Mouse (Mus musculus) CD4-positive helper T cell, adult 2 months (primary cell): ENCODE results near the gene Itpkc.

Experiments used
- DNase-seq: peaks from one replicate; pipeline ENCODE4 v3.0.0-alpha.2; 2012; ENCODE audit warnings: low read depth, missing footprints, low spot score

Gene Itpkc

GRCm38 (mm10) chr7:27228281-27228821 is at the start of gene Itpkc:
Itpkc (minus strand) TSS chr7:27228661.
- peak; percentile 96 for DNase-seq

DNA sequence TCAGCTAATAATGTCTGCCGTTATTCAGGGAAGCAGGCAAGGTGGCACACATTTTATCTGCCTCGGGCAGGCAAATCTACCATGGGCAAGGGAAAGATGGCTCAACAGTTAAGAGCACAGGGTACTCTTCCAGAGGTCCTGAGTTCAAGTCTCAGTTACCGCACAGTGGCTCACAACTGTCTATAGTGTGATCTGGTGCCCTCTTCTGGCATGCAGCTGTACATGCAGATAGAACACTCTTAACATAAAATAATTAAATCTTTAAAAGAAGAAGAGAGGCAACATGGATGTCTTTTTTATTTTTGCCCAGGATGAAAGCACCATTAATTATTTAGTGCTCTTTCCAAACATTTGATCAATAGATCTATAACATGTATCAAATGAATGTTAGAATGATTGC is 48.7 kb upstream of the Itpkc start:
- peak; percentile 23 for DNase-seq

- no peak for DNase-seq
Measured at GRCm38 (mm10) chr7:27276021-27276420, 47.6 kb upstream of the Itpkc start.

DNA sequence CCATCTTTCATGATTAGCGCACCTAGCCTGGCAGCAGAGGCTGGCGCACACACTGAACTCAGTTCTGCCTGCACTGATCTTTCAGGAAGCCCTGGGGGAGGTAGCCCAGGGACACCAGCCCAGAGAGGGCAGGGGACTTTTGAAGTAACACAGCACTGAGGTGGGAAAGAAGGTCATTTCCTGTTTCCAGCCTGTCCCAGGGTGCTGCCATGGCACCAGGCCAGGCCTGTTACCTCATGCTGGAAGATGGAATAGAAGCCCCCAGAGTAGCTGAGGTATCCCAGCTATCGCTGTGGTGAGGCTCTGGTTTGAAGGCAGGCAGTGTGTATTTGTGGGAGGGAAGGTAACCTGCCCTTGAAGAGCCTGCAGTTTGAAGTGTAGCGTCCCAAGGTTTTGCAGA is 46.5 kb upstream of the Itpkc start:
- DNase-seq: no peak

- peak; percentile 44 for DNase-seq
Measured at GRCm38 (mm10) chr7:27273739-27274351, 45.4 kb upstream of the Itpkc start.

DNA sequence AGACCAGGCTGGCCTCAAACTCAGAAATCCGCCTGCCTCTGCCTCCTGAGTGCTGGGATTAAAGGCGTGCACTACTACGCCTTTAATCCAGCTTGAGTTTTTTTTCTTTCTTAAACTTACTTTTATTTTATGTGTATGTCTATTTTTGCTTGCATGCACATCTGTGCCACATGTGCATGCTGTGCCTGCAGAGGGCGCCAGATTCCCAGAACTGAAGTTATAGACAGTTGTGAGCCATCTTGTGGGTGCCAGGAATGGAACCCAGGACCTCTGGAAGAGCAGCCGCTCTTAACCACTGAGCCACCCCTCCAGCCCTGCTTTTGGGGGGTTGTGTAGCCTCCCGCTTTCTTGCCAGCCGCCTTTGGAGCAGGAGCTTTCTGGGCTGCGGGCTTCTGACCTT is 43.0 kb upstream of the Itpkc start:
- DNase-seq: no peak

DNA sequence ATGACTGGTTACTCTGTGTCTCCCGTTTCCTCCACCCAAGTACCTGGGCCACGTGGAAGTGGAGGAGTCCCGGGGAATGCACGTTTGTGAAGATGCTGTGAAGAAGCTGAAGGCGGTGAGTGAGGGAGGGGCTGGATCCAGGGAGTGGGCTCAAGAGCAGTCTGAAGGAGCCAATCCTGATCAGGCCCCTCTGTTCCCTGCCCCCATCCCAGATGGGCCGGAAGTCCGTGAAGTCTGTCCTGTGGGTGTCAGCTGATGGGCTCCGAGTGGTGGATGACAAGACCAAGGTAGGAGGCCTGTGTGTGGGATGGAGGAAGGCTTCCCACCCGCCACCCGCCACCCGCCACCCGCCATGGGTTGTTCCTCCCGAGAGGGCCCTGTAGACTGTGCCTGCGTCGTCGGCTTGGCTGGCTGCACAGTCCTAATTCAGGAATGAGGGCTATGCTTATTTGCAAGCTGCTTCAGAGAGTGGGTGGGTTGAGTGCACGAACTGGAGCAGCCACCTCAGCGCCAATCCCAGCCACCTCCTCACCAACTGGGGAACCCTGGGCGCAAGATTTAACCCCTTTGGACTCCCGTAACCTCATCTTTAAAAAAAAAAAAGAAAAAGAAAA is 38.2 kb upstream of the Itpkc start:
- DNase-seq: no peak

- DNase-seq: no peak
Measured at GRCm38 (mm10) chr7:27264761-27265160, 36.3 kb upstream of the Itpkc start.

DNA sequence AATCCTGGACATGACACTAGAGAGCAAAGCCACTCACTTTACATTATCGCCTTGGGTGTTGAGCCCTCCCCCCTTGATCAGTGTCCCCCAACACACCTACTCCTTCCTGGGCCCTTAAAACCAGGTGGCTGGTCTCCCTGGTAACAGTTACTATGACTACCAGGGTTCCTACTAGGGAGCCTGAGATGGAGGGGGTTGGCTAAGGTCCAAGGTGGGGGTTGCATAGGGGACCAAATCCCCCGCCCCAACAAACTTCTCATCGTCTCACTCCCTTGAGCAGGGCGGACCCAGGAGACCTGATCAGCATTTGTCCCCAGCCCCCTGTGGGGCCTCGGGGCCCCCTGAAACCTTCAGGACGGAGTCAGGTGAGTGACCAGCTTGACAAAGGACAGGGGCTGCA is 33.4 kb upstream of the Itpkc start:
- no peak for DNase-seq

DNA sequence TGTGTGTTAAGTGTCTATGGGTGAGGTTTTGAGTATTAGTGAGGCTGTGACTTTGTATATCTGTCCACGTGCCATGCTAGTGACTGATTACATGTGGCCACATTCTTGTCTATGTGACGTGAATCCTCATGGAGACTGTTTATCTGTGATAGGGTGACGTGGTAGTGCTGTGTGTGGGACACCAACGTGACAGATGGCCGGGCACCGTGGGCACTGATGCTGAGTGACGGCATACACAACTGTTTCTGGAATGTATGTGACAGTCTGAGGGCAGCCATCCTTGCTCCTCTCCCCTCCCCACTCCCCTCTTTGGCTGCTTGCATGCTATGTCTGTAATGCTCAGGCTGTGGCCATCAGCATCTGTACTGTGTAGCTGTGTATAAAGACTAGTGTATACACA is 32.4 kb upstream of the Itpkc start:
- no peak for DNase-seq

GRCm38 (mm10) chr7:27259771-27260170 is 31.3 kb upstream of the Itpkc start:
- peak; percentile 48 for DNase-seq

GRCm38 (mm10) chr7:27259271-27259721 is 30.8 kb upstream of the Itpkc start:
- DNase-seq: peak; percentile 29

DNA sequence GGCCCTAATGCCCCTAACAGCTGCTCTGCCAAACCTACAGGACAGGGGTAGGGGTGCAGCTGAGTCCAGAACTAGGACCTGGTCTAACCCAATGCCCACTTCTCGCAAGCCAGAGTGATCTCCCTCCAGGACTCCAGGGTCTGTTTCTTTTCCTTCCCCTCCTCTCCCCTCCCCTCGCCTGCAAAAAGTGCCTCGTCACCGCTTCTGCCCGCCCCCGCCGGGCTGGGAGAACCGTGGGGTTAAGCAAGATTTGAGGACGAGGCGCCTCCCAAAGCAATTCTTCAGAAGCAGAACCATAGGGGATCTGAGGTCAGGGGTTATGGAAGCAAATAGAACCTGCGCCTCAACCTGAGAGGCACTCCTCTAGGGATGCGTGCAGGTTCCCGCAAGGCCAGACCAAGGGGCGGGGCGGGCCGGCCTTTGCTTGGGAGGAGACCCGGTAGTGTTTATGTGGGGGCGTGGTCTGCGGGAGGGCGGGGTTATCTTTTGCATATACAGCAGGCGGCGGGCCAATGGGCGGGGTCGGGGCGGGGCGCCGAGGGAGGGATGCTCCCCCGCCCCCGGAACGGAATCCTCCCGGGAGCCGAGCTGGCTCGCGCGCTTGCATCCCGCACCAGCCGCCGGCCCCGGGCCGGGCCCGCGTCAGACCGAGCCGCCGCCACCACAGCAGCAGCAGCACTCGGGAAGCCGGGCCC is 29.9 kb upstream of the Itpkc start, which contains the start of gene Numbl:
Gene Numbl (plus strand): TSS at position 229 of the 695 bp plus-strand sequence.
- peak; percentile 95 for DNase-seq

DNA sequence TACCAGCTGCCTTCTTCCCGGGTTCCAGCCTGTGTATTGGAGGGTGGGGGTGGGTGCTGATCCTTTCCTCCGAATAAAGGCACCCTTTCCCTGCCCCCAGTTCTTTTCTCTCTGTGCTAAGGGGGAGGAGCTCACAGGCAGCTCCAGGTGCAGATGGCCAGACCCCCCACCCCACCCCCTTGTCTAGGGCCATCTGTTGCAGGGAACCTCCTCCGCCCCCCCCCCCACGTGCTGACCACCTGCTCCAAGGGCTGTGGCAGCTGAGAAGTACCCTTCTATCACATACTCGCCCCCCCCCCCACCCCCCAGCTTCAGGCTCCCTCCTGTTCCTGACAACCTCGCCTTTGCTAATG is 29.4 kb upstream of the Itpkc start:
- no peak for DNase-seq

GRCm38 (mm10) chr7:27257046-27257851 is 28.8 kb upstream of the Itpkc start:
- DNase-seq: no peak

GRCm38 (mm10) chr7:27255721-27256120 is 27.3 kb upstream of the Itpkc start:
- no peak for DNase-seq

DNA sequence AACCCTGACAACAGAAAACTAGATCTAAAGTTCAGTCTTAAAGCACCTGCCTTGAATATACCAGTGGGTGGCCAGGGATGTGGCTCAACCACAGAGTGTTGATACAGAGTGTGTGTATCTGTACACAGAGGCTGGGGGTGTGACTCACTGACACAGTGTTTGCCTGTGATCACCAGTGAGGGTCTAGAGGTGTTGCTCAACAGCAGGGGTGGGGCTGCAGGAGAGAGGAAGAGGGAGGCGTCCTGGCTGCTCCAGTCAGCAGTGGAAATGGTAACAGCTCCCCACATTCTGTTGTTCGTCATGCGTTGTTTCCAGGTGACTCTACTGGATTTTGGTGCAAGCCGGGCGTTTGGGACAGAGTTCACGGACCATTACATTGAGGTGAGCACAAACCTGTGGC is 23.5 kb upstream of the Itpkc start:
- DNase-seq: no peak

GRCm38 (mm10) chr7:27249928-27250327 is 21.5 kb upstream of the Itpkc start:
- DNase-seq: no peak

GRCm38 (mm10) chr7:27249146-27249545 is 20.7 kb upstream of the Itpkc start:
- DNase-seq: no peak

GRCm38 (mm10) chr7:27244088-27244487 is 15.6 kb upstream of the Itpkc start:
- peak; percentile 39 for DNase-seq

- DNase-seq: no peak
Measured at GRCm38 (mm10) chr7:27243211-27243610, 14.8 kb upstream of the Itpkc start.

- DNase-seq: no peak
Measured at GRCm38 (mm10) chr7:27238568-27238967, 10.1 kb upstream of the Itpkc start.
